ENCODE assay signal across 7 mouse cellular contexts in genomic region chr19:31114690-31115089, GRCm38 (mm10). TPM values are rescaled to one million over a fixed set of nuclear protein-coding genes. Genes with fewer than 3 reads are reported as not detected.
A peak's percentile ranks its signal among the peaks of the same experiment; 100 is the strongest.
DNase-seq lines count a peak whose midpoint lies in the region; ATAC-seq and TF ChIP-seq lines count a peak whose summit lies in the region.

No protein-coding gene starts in this region.

- 27% methylated on average over 4 of the region's 4 CpGs for WGBS in lung, embryonic 16.5 days
- WGBS in lung, adult 2 months: 23% methylated on average over 4 of the region's 4 CpGs

- intact Hi-C loops in left cerebral cortex, postnatal 14 days (cut with DNase I): no loop called here

- H3K4me1 ChIP-seq in lung, embryonic 16.5 days (replicated peaks; ENCODE audit: control insufficient read depth, insufficient read depth, low read length): peaks cover 4% of the 10 kb centered on the region
- no peaks in the 10 kb centered on the region; the same call in 1 of the 2 replicates for H3K4me1 ChIP-seq in lung, adult 2 months (ENCODE audit: control insufficient read depth, insufficient read depth, low read length)

- no peak for DNase-seq in lung, adult 2 months
- DNase-seq in frontal cortex, adult 2 months (ENCODE audit: extremely low spot score in 1 of 2, low spot score in 1 of 2): peak; percentile 11 to 62
- DNase-seq in left cerebral cortex, postnatal 14 days (ENCODE audit: low spot score in 2 of 2): peak; percentile 11 to 14
- peak; percentile 46 for DNase-seq in telencephalon, adult 2 months (ENCODE audit: low read depth, low spot score)
- DNase-seq in cerebellum, adult 11 months: no peak
- DNase-seq in urinary bladder, adult 18-20 months (ENCODE audit: low spot score in 2 of 2): no peak

- no peak overlapping the region for H3K27ac ChIP-seq in lung, embryonic 16.5 days (ENCODE audit: low read length)

- no peak overlapping the region for H3K4me2 ChIP-seq in lung, embryonic 16.5 days (ENCODE audit: low read depth, low read length)

- H3K4me3 ChIP-seq in lung, embryonic 16.5 days (ENCODE audit: low read length): no peak overlapping the region
- no peak overlapping the region for H3K4me3 ChIP-seq in lung, adult 2 months (replicated peaks; ENCODE audit: extremely low read depth, low read depth, low read length)

- H3K9me3 ChIP-seq in lung, embryonic 16.5 days (ENCODE audit: control insufficient read depth, low read length): no peaks in the 10 kb centered on the region

- TF ChIP-seq POLR2A in lung, adult 2 months (IDR thresholded peaks at IDR 0.05; ENCODE audit: borderline replicate concordance, extremely low read depth, low read depth, low read length): no peak

- peak; percentile 56 for ATAC-seq in lung, embryonic 16.5 days (ENCODE audit: low read depth)

- no peaks in the 10 kb centered on the region for H3K27me3 ChIP-seq in lung, embryonic 16.5 days (ENCODE audit: control insufficient read depth, insufficient read depth, low read depth, low read length)

- no peaks in the 10 kb centered on the region for H3K36me3 ChIP-seq in lung, embryonic 16.5 days (ENCODE audit: control insufficient read depth, insufficient read depth, low read length)

- TF ChIP-seq CTCF in lung, adult 2 months (IDR thresholded peaks at IDR 0.05; ENCODE audit: insufficient read depth, low read length): no peak

- no peak overlapping the region for H3K9ac ChIP-seq in lung, embryonic 16.5 days (ENCODE audit: low read length)

RNA-seq across cellular contexts. Expression of gene Cstf2t, which starts 32.1 kb away (rescaled TPM):
- 41.3 and 42.0 TPM in 2 replicates for polyA plus RNA-seq in lung, embryonic 16.5 days (2015; fragmentation: Nextera tagmentation; extraction: Ambion mirVana)
- 7.6 and 11.1 TPM in 2 replicates for polyA plus RNA-seq in lung, adult 2 months (2012; rRNA removed)
- polyA plus RNA-seq in frontal cortex, adult 2 months (2012; rRNA removed): 43.5 and 46.1 TPM in 2 replicates
- 10 to 100 TPM; 65.8 to 66.5 TPM for total RNA-seq in left cerebral cortex, postnatal 14 days (2021)

Comparison
In these comparisons a context has a peak if more than half of its experiments do, and no peak if none do; other contexts are left out.
1. DNase-seq: peak in frontal cortex, adult 2 months (2 of 2), left cerebral cortex, postnatal 14 days (2 of 2) and telencephalon, adult 2 months (single experiment); none in lung, adult 2 months (single experiment), cerebellum, adult 11 months (single experiment) and urinary bladder, adult 18-20 months (0 of 2).